Mouse (Mus musculus) cerebellum, adult 2 months (tissue): ENCODE data around the gene Sept8. TPM values are rescaled to one million over a fixed set of nuclear protein-coding genes. Genes with fewer than 3 reads are reported as not detected.

ENCODE experiments used
- DNase-seq, 2 experiments: peaks; one replicate each; pipeline ENCODE4 v3.0.0; 2021
- H3K27ac ChIP-seq: fragments of 200-500 bp; 2 replicates; pipeline ENCODE4 v1.5.1; 2012; ENCODE audit warnings: low read length, control low read depth, inconsistent platforms; ENCODE audit not compliant: insufficient read depth
- H3K27me3 ChIP-seq: fragments of 200-500 bp; 2 replicates; pipeline ENCODE4 v1.6.1; 2012; ENCODE audit warnings: inconsistent platforms, mild to moderate bottlenecking, low read length, moderate library complexity; ENCODE audit not compliant: control insufficient read depth, insufficient read depth
- H3K4me1 ChIP-seq: fragments of 200-500 bp; 2 replicates; pipeline ENCODE4 v1.6.1; 2011; ENCODE audit warnings: low read length; ENCODE audit not compliant: control insufficient read depth, insufficient read depth
- H3K4me3 ChIP-seq: fragments of 200-500 bp; replicated peaks from 2 replicates; pipeline ENCODE3; 2011; ENCODE audit warnings: mild to moderate bottlenecking, low read depth, low read length, control low read depth; ENCODE audit not compliant: insufficient read depth
- CTCF ChIP-seq: fragments of 200-500 bp; IDR thresholded peaks from 2 replicates; pipeline ENCODE4 v1.5.1; 2011; ENCODE audit warnings: low read depth, mild to moderate bottlenecking, control low read depth, low read length, moderate library complexity, borderline replicate concordance; ENCODE audit not compliant: insufficient read depth
- POLR2A ChIP-seq: fragments of 200-500 bp; IDR thresholded peaks from 2 replicates; pipeline ENCODE4 v1.6.1; 2011; ENCODE audit warnings: low read length, control low read depth, borderline replicate concordance; ENCODE audit not compliant: insufficient read depth
- WGBS: fragments of 180-500 bp; shearing (Covaris S2); methylation state at CpG from one replicate; pipeline ENCODE4 v1.1.7; 2018; 5-methylcytosine and 5-hydroxymethylcytosine counted together
- polyA plus RNA-seq: library from polyadenylated mRNA; depleted of rRNA; stranded (reverse); fragments of >200 nt; gene quantifications from 2 replicates; pipeline ENCODE4 v1.2.3, GENCODE M21; 2012

The Sept8 gene
- polyA plus RNA-seq, 1 experiment = 318 TPM

- 5% methylated on average over 79 of the region's 79 CpGs for WGBS
- H3K27me3 ChIP-seq = no peaks in the 10 kb centered on the region
- TF ChIP-seq CTCF (no peak), POLR2A (no peak)
- H3K27ac ChIP-seq = peak overlapping the region; percentile 61
- peak; percentile 64 to 77 for DNase-seq
- H3K4me3 ChIP-seq = peak overlapping the region; percentile 67
- peaks cover 4% of the 10 kb centered on the region; the same call in 1 of the 2 replicates for H3K4me1 ChIP-seq
These were observed 40.5 kb upstream of the Sept8 start for GRCm38 (mm10) chr11:53478383-53479170.

DNA sequence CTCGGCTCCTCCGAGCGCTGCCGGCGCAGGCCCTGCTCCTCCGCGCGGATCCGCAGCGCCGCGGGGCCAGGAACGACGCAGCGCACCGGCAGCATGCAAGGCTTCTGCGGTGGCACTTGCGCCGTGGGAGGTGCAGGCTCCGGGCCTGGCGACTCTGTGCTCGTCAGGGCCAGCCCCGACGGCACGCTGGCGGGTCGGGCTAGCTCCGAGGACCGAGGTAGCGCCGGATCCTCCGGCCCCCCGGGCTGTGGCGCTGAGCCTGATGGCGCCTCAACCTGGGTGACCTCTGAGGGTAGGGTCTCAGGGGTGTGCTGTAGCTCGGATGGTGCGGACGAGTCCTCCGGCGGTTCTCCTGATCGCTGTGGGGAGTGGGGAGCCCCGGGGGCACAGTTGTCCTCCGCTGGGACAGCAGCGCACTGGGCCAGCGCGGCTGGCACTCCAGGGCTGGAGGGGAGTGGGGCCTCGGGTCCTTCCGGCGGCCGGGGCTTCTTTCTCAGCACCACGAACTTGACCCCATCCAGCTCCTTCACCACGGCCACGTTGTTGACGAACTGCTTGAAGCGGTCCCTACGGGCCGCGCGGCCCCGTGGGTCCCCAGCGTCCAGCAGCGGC, 39.8 kb upstream of the Sept8 start:
- peak overlapping the region; percentile 67 for H3K4me3 ChIP-seq
- no peaks in the 10 kb centered on the region for H3K27me3 ChIP-seq
- DNase-seq = peak; percentile 70 to 75
- no peak for TF ChIP-seq POLR2A
- WGBS = under 1% methylated on average over 62 of the region's 62 CpGs
- H3K27ac ChIP-seq = peak overlapping the region; percentile 61
- H3K4me1 ChIP-seq = peaks cover 6% of the 10 kb centered on the region; the same call in 1 of the 2 replicates

GRCm38 (mm10) chr11:53479783-53480301, 39.2 kb upstream of the Sept8 start, which contains the start of the genes Gm9945 and Sowaha:
Gene Gm9945 (plus strand): TSS chr11:53480166.
Gene Sowaha (minus strand): TSS chr11:53480274.
- Histone ChIP-seq H3K27me3 (no peaks in the 10 kb centered on the region), H3K4me3 (peak within 1 kb of the TSS; percentile 67), H3K4me1 (peaks cover 6% of the 10 kb centered on the region; the same call in 1 of the 2 replicates), H3K27ac (peak within 1 kb of the TSS; percentile 61)
- DNase-seq = peak; percentile 86 to 90
- 1% methylated on average over 40 of the region's 40 CpGs for WGBS
- TF ChIP-seq CTCF (no peak; the same call in 1 of the 2 replicates), POLR2A (peak; percentile 51; the same call in 1 of the 2 replicates)

DNA sequence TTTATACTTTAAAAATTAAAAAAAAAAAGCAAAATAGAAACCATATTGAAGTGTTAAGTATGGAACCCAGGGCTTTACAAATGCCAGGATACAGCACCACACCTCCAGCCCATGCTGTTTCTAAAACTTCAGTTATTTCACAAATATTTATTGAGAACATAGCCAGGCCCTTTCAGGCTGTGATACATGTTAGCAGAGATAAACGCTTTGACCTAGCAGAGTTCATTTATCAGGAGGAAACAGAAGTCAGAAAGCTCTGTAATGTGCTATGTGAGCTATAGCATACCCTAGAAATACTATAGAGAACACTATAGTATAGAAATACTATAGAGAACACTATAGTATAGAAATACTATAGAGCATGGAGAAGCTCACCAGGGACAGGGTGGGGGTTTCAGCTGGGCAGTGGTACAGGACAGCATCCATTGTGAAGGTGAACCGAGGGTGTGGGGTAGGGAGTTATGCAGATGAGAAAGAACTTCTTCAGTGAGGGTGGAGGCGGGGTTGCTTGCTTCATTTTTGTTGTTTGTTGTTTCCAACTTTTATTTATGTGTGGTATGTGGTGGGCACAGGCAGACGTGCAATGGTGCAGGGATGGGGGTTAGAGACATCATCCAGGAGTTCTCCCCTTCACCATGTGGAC, 37.8 kb upstream of the Sept8 start:
- H3K27me3 ChIP-seq = no peaks in the 10 kb centered on the region
- peaks cover 6% of the 10 kb centered on the region; the same call in 1 of the 2 replicates for H3K4me1 ChIP-seq
- no peak overlapping the region for H3K27ac ChIP-seq
- WGBS = 87% methylated on average over 4 of the region's 4 CpGs
- H3K4me3 ChIP-seq = no peak overlapping the region
- no peak for DNase-seq
- TF ChIP-seq CTCF = no peak
- TF ChIP-seq POLR2A = no peak

DNA sequence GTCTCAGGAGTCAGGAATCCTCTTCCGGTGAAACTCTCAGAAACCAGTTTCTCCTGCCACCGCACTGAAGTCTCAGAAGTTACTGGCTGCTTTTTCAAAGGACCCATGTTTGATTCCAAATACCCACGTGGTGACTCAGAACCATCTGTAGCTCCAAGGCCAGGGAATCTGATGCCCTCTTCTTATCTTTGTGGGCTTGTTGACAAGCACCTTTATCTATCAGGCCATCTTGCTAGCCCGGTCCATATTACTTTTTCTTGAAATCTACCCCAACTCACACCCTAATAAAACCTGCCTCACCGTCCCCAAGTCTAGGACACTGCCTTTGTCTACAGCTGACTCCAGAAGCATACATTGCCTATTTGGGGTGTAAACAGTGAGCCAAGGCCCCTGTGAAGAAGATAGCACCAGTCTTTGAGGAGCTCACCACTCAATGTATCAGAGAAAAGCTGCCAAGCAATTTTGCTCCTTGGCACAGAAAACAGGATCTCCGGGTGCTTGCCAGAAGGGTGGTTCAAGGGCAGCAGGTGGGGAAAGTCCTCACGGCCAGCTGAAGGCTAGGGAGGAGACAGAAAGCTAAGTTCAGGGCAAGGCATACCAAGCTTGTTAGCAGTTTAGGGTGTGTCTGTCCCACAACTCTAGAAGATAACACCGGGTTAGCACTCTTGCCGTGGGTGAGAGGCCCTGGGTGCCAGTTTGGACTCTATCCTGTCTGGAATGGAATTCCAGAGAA, 35.7 kb upstream of the Sept8 start:
- Histone ChIP-seq H3K27me3 (no peaks in the 10 kb centered on the region), H3K4me3 (no peak overlapping the region), H3K27ac (peak overlapping the region; percentile 7; the same call in 1 of the 2 replicates), H3K4me1 (peaks cover 11% of the 10 kb centered on the region; the same call in 1 of the 2 replicates)
- WGBS = 33% methylated on average over 9 of the region's 9 CpGs
- TF ChIP-seq CTCF (no peak), POLR2A (no peak)
- DNase-seq = peak; percentile 68 to 76

GRCm38 (mm10) chr11:53485719-53486118, 33.3 kb upstream of the Sept8 start:
- H3K27me3 ChIP-seq = no peaks in the 10 kb centered on the region
- peaks cover 11% of the 10 kb centered on the region; the same call in 1 of the 2 replicates for H3K4me1 ChIP-seq
- H3K27ac ChIP-seq = no peak overlapping the region; the same call in 1 of the 2 replicates
- TF ChIP-seq POLR2A = no peak
- TF ChIP-seq CTCF = peak; percentile 57
- no peak overlapping the region for H3K4me3 ChIP-seq
- 56% methylated on average over 3 of the region's 3 CpGs for WGBS
- peak in 1 of 2 experiments; percentile 48 for DNase-seq

DNA sequence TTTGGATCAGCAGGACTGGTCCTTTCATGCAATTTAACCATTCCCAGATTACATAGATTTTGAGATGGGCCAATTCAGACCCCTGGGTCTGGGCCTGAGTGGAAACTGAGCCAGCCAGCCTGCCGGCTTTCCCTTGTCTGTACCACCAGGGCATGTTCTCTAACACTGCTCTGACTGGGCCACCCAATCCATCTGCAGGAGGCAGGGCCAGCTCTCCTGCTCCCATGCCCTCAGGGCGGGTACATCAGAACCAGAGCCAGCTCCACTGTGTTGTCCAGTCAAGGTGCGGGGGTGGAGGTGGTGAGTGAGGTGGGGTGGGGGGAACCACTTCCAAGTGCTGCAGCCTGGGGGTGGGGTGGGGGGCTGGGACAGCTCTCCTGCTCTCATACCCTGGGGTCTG, 32.7 kb upstream of the Sept8 start:
- Histone ChIP-seq H3K4me1 (peaks cover 11% of the 10 kb centered on the region; the same call in 1 of the 2 replicates), H3K27me3 (no peaks in the 10 kb centered on the region), H3K4me3 (no peak overlapping the region), H3K27ac (peak overlapping the region; percentile 82; the same call in 1 of the 2 replicates)
- 72% methylated on average over 3 of the region's 3 CpGs for WGBS
- TF ChIP-seq POLR2A (no peak), CTCF (no peak)
- DNase-seq = peak; percentile 39 to 43
